Mouse (Mus musculus) forebrain, embryonic 11.5 days (tissue): ENCODE data around the gene 1700037H04Rik. TPM values are rescaled to one million over a fixed set of nuclear protein-coding genes. Genes with fewer than 3 reads are reported as not detected.

Experiments
- ATAC-seq: fragments of 200-750 bp; cut with Nextera tagmentation; replicated peaks from 2 replicates; pipeline ENCODE4 v1.8.0; 2017; ENCODE audit warnings: moderate TSS enrichment; ENCODE audit not compliant: low FRiP score
- DNase-seq: peaks from one replicate; pipeline ENCODE4 v3.0.0-alpha.2; 2017; ENCODE audit warnings: low spot score
- H3K27ac ChIP-seq: fragments of 300-500 bp; sonication (generic); 2 replicates; pipeline ENCODE4 v1.5.1; 2014; ENCODE audit warnings: low read depth, low read length
- H3K27me3 ChIP-seq: fragments of 300-500 bp; sonication (generic); 2 replicates; pipeline ENCODE4 v1.6.1; 2014; ENCODE audit warnings: mild to moderate bottlenecking, low read length, mixed read lengths; ENCODE audit not compliant: control insufficient read depth, insufficient read depth
- H3K36me3 ChIP-seq: fragments of 300-500 bp; sonication (generic); 2 replicates; pipeline ENCODE4 v1.6.1; 2014; ENCODE audit warnings: mild to moderate bottlenecking, low read length, moderate library complexity, mixed read lengths; ENCODE audit not compliant: control insufficient read depth, insufficient read depth
- H3K4me1 ChIP-seq: fragments of 300-500 bp; sonication (generic); replicated peaks from 2 replicates; pipeline ENCODE4 v1.6.1; 2014; ENCODE audit warnings: low read length, mixed read lengths; ENCODE audit not compliant: control insufficient read depth, insufficient read depth
- H3K4me2 ChIP-seq: fragments of 300-500 bp; sonication (generic); 2 replicates; pipeline ENCODE4 v1.6.1; 2014; ENCODE audit warnings: low read depth, mild to moderate bottlenecking, low read length, moderate library complexity, mixed read lengths; ENCODE audit not compliant: severe bottlenecking
- H3K4me3 ChIP-seq: fragments of 300-500 bp; sonication (generic); 2 replicates; pipeline ENCODE4 v1.5.1; 2014; ENCODE audit warnings: low read depth, low read length
- H3K9ac ChIP-seq: fragments of 300-500 bp; sonication (generic); 2 replicates; pipeline ENCODE4 v1.6.1; 2014; ENCODE audit warnings: low read length
- H3K9me3 ChIP-seq: fragments of 300-500 bp; sonication (generic); 2 replicates; pipeline ENCODE4 v1.6.1; 2016; ENCODE audit warnings: low read length, mixed read lengths; ENCODE audit not compliant: control insufficient read depth
- WGBS: fragments of 180-500 bp; shearing (Covaris S2); extraction: QIAGEN DNeasy Blood & Tissue Kit; methylation state at CpG from one replicate; pipeline ENCODE4 v1.1.7; 2014; 5-methylcytosine and 5-hydroxymethylcytosine counted together
- polyA plus RNA-seq: library from polyadenylated mRNA; unstranded; fragments of >200 nt; fragmentation: Nextera tagmentation; extraction: Ambion mirVana; gene quantifications from 2 replicates; pipeline ENCODE4 v1.2.1, GENCODE M21; 2014

The 1700037H04Rik gene
- polyA plus RNA-seq, 1 experiment from 2014 or later = 122 TPM

DNA sequence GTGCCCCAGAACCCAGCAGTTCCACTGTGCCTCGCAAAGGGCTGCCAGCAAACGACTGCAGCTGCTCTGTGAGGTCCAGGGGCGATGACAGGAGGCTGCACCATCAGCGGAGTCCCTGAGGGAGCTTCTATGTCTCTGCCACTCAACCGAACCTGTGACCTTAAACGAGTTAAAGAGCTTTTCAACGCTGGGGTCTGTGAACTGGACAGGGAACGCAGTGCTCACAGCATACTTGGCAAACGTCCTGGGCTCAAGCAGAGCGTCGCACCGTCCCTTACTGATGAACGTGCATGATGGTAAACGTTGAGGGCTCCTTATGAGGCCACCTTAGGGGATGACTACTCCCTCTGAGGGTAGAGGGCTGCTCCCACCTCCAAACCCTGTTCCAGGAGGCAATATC, 26.5 kb upstream of the 1700037H04Rik start:
- peak overlapping the region; percentile 89 for H3K9ac ChIP-seq
- no peaks in the 10 kb centered on the region for H3K9me3 ChIP-seq
- ATAC-seq = no peak; the same call in 1 of the 2 replicates
- no peaks in the 10 kb centered on the region for H3K36me3 ChIP-seq
- H3K27ac ChIP-seq = peak overlapping the region; percentile 42; the same call in 1 of the 2 replicates
- H3K27me3 ChIP-seq = no peaks in the 10 kb centered on the region
- no peak for DNase-seq
- peak overlapping the region; percentile 44 for H3K4me3 ChIP-seq
- under 1% methylated on average over 14 of the region's 14 CpGs for WGBS
- H3K4me1 ChIP-seq = peaks cover 21% of the 10 kb centered on the region
- H3K4me2 ChIP-seq = peak overlapping the region; percentile 65

- Histone ChIP-seq H3K4me3 (peak within 1 kb of the TSS; percentile 82), H3K27ac (peak within 1 kb of the TSS; percentile 76), H3K27me3 (no peaks in the 10 kb centered on the region), H3K9ac (peak within 1 kb of the TSS; percentile 97), H3K4me1 (peaks cover 19% of the 10 kb centered on the region), H3K4me2 (peak within 1 kb of the TSS; percentile 97), H3K36me3 (no peaks in the 10 kb centered on the region), H3K9me3 (no peaks in the 10 kb centered on the region)
- 3% methylated on average over 48 of the region's 57 CpGs for whole genome bisulfite sequencing
- ATAC-seq (peak; percentile 74), DNase-seq (peak; percentile 93)
Observed at GRCm38 (mm10) chr2:131179990-131180587, 20.2 kb upstream of the 1700037H04Rik start, which contains the start of gene Cenpb. Gene Cenpb, minus strand, starts transcription at chr2:131180067.

DNA sequence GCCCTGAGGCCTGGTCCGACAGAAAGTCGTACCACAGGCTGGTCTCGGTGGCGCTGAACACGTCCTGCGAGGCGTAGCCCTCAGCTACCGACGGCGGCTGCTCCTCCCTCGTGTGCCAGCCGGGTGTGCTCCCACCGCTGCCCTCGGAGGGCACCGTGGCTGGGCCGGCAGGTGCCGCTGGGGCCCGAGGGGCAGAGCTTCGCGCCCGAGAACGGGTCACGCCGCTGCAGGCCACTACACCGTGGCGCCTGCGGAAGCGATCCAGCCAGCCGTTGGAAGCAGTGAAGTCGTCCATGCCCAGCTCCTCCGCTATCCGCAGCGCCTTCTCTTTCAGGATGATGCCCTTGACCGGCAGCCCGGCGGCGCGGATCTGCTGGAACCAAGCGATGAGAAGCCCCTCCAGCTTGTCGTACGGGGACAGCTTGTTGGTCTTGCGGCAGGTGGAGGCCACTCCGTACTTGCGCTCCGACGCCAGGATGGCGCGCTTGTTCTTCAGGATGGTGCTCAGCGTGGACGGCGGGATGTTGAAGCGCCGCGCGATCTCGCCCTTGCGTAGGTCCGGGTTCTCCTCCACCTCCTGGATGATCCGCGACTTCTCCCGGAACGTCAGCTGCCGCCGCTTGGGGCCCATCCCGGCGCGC, 19.5 kb upstream of the 1700037H04Rik start:
- Histone ChIP-seq H3K9me3 (no peaks in the 10 kb centered on the region), H3K4me2 (peak overlapping the region; percentile 97), H3K9ac (peak overlapping the region; percentile 97), H3K27me3 (no peaks in the 10 kb centered on the region), H3K4me3 (peak overlapping the region; percentile 82), H3K27ac (peak overlapping the region; percentile 76), H3K36me3 (no peaks in the 10 kb centered on the region), H3K4me1 (peaks cover 19% of the 10 kb centered on the region)
- under 1% methylated on average over 62 of the region's 67 CpGs for WGBS
- DNase-seq = peak; percentile 83
- peak; percentile 56 for ATAC-seq

GRCm38 (mm10) chr2:131178828-131179245, 19.0 kb upstream of the 1700037H04Rik start:
- Histone ChIP-seq H3K4me3 (peak overlapping the region; percentile 82), H3K36me3 (no peaks in the 10 kb centered on the region), H3K27ac (peak overlapping the region; percentile 76; the same call in 1 of the 2 replicates), H3K9ac (peak overlapping the region; percentile 97), H3K9me3 (no peaks in the 10 kb centered on the region), H3K27me3 (no peaks in the 10 kb centered on the region), H3K4me2 (peak overlapping the region; percentile 97), H3K4me1 (peaks cover 19% of the 10 kb centered on the region)
- peak; percentile 5; the same call in 1 of the 2 replicates for ATAC-seq
- peak; percentile 58 for DNase-seq
- WGBS = 26% methylated on average over 25 of the region's 26 CpGs

DNA sequence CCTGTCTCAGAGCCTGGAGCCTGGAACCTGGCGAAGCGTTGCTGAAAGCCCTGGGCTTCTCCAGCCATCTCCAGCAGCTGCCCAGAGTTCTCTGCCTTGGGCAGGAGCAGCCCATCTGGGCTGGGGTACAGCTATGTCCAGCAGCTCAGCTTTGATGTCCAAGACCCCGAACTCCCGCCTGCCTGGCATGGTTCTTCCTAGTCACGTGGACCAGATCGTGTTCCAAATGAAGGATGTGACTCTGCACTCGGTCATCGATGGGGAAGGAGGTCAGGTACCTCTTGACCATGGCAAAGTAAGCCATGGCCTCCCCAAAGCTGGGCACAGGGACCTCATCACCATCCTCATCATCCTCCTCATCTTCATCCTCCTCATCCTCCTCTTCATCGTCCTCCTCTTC, 18.1 kb upstream of the 1700037H04Rik start:
- peak overlapping the region; percentile 41 for H3K9ac ChIP-seq
- DNase-seq = no peak
- ATAC-seq = no peak
- H3K4me2 ChIP-seq = peak overlapping the region; percentile 97
- peak overlapping the region; percentile 82 for H3K4me3 ChIP-seq
- WGBS = 91% methylated on average over 9 of the region's 9 CpGs
- peaks cover 5% of the 10 kb centered on the region; the same call in 1 of the 2 replicates for H3K27me3 ChIP-seq
- H3K27ac ChIP-seq = no peak overlapping the region
- no peaks in the 10 kb centered on the region; the same call in 1 of the 2 replicates for H3K36me3 ChIP-seq
- H3K9me3 ChIP-seq = no peaks in the 10 kb centered on the region
- H3K4me1 ChIP-seq = peaks cover 19% of the 10 kb centered on the region

DNA sequence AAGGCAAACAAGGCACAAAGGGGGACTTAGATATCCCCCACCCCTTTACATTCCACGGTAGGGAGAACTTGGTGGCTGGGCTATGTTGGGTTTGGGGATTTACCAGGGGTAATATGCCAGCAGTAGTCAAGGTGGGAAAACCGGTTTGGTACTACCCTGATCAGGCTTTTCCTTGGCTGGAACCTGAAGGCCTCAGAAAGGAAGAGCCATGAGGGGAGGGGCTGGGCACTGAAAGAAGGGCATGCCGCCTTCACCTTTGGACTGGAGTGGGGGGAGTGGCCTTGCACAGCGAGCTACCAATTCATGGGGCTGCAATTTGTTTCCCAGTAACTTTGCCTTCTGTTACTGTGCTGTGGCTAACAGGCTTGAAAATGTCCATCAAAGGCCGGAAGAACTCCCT, 16.6 kb upstream of the 1700037H04Rik start:
- H3K4me2 ChIP-seq = peak overlapping the region; percentile 3; the same call in 1 of the 2 replicates
- DNase-seq = no peak
- WGBS = 74% methylated on average over 5 of the region's 5 CpGs
- H3K9ac ChIP-seq = 0 out of 2 replicates have a peak overlapping the region, but pooled peaks have one; percentile 13
- no peaks in the 10 kb centered on the region for H3K9me3 ChIP-seq
- ATAC-seq = no peak
- H3K4me3 ChIP-seq = no peak overlapping the region
- H3K27me3 ChIP-seq = peaks cover 16% of the 10 kb centered on the region
- H3K36me3 ChIP-seq = no peaks in the 10 kb centered on the region; the same call in 1 of the 2 replicates
- H3K27ac ChIP-seq = no peak overlapping the region
- peaks cover 20% of the 10 kb centered on the region for H3K4me1 ChIP-seq

DNA sequence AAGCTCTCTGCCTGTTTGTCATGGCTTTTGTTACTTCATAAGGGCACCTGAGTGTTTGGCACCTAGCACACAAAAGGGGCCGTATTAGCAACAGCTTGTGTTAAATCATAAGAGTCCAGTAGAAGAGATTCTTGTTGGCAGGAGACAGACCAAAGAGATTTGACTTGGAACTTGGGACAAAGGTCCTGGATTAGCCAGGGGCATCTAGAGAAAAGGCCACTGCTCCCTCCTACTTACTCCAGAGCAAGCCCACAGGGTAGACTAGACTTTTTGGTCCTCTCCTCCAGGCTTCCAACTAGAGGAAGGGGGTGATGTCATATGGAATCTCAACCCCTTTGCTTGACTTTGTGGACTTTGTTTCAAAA, 16.0 kb upstream of the 1700037H04Rik start:
- Histone ChIP-seq H3K36me3 (no peaks in the 10 kb centered on the region; the same call in 1 of the 2 replicates), H3K4me3 (no peak overlapping the region), H3K4me1 (peaks cover 23% of the 10 kb centered on the region), H3K4me2 (no peak overlapping the region), H3K9me3 (no peaks in the 10 kb centered on the region), H3K27ac (no peak overlapping the region; the same call in 1 of the 2 replicates), H3K27me3 (peaks cover 21% of the 10 kb centered on the region), H3K9ac (no peak overlapping the region)
- ATAC-seq (no peak), DNase-seq (no peak)
- 94% methylated on average over 1 of the region's 1 CpGs for WGBS

GRCm38 (mm10) chr2:131175286-131175944, 15.5 kb upstream of the 1700037H04Rik start:
- ATAC-seq = no peak
- Histone ChIP-seq H3K27me3 (peaks cover 23% of the 10 kb centered on the region), H3K9ac (no peak overlapping the region), H3K27ac (no peak overlapping the region; the same call in 1 of the 2 replicates), H3K4me1 (peaks cover 23% of the 10 kb centered on the region), H3K4me2 (no peak overlapping the region), H3K4me3 (no peak overlapping the region), H3K9me3 (no peaks in the 10 kb centered on the region), H3K36me3 (no peaks in the 10 kb centered on the region; the same call in 1 of the 2 replicates)
- WGBS = 68% methylated on average over 3 of the region's 3 CpGs
- DNase-seq = no peak
